Comparison of ENCODE assay signal across 21 mouse cellular contexts in the genomic region with DNA sequence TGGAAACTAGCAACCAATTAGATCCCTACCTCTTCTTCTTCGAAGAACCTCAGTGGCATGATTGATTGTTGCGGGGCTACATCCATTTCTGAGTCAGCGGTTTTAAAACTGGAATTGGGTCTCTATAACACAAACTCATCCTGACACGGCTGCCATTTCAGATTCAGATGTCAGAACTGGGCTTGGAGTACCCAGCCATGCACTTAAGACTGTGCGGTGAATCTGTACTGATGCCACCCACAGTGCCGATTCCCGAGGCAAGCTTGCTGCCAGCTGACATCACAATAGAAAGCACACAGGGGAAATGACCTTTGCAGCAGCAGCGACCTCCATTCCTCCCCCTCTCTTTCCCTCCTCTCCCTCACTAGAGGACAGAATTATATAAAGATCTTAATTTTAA. TPM values are rescaled to one million over a fixed set of nuclear protein-coding genes. Genes with fewer than 3 reads are reported as not detected.
DNase-seq lines count a peak whose midpoint lies in the region; ATAC-seq lines count a peak whose summit lies in the region.
"Had no signal": no experiment of that assay in that cellular context is flagged by ENCODE, and none has a peak within 500 bp of the region (broad histone marks: within the 10 kb centered on the region; RNA-seq: fewer than 3 reads in every experiment).

No protein-coding gene starts in this region.

- 40% methylated on average over 8 of the region's 8 CpGs for WGBS in hindbrain, embryonic 11.5 days
- WGBS in hindbrain, embryonic 13.5 days = 29% methylated on average over 8 of the region's 8 CpGs

- H3K4me2 ChIP-seq in hindbrain, embryonic 11.5 days (replicated peaks; ENCODE audit: low read depth, low read length) = no peak overlapping the region
- H3K4me2 ChIP-seq in hindbrain, embryonic 13.5 days = no peak overlapping the region
- H3K4me2 ChIP-seq: embryonic facial prominence, embryonic 15.5 days; heart, embryonic 11.5 days; heart, embryonic 15.5 days had no signal

- H3K4me3 ChIP-seq in hindbrain, embryonic 11.5 days (ENCODE audit: low read depth, low read length) = no peak overlapping the region
- no peak overlapping the region for H3K4me3 ChIP-seq in hindbrain, embryonic 13.5 days
- H3K4me3 ChIP-seq: embryonic facial prominence, embryonic 15.5 days; erythroblast, embryonic 14.5 days; forebrain, embryonic 10.5 days; heart, adult 2 months; heart, embryonic 15.5 days had no signal

- DNase-seq in embryo, embryonic 10 days (ENCODE audit: low spot score) = peak; percentile 32
- DNase-seq in embryo, embryonic 9.5 days (ENCODE audit: extremely low spot score) = no peak
- peak; percentile 17 for DNase-seq in hindbrain, embryonic 11.5 days (ENCODE audit: low spot score)
- DNase-seq in mesoderm, embryonic 11.5 days (ENCODE audit: low read depth, low spot score) = peak; percentile 26
- no peak for DNase-seq in frontal cortex, postnatal 10 days (ENCODE audit: low spot score in 2 of 2)
- DNase-seq: adrenal gland, postnatal 14 days; gastrocnemius, postnatal 14 days; heart, adult 2 months; heart, postnatal 14 days; kidney, adult 11 months had no signal

- no peaks in the 10 kb centered on the region for H3K9me3 ChIP-seq in hindbrain, embryonic 11.5 days (ENCODE audit: control insufficient read depth, low read length)
- H3K9me3 ChIP-seq in hindbrain, embryonic 13.5 days = no peaks in the 10 kb centered on the region
- H3K9me3 ChIP-seq: embryonic facial prominence, embryonic 15.5 days; forebrain, embryonic 10.5 days; heart, embryonic 15.5 days had no signal

- no peak overlapping the region for H3K9ac ChIP-seq in hindbrain, embryonic 11.5 days (ENCODE audit: low read depth, low read length)
- no peak overlapping the region for H3K9ac ChIP-seq in hindbrain, embryonic 13.5 days
- H3K9ac ChIP-seq: embryonic facial prominence, embryonic 15.5 days; heart, embryonic 15.5 days had no signal

- H3K4me1 ChIP-seq in hindbrain, embryonic 11.5 days (replicated peaks; ENCODE audit: control insufficient read depth, insufficient read depth, low read length) = no peaks in the 10 kb centered on the region
- peaks cover 9% of the 10 kb centered on the region; the same call in 1 of the 2 replicates for H3K4me1 ChIP-seq in hindbrain, embryonic 13.5 days (replicated peaks)
- H3K4me1 ChIP-seq: embryonic facial prominence, embryonic 15.5 days; heart, embryonic 15.5 days had no signal

- no peak for ATAC-seq in hindbrain, embryonic 11.5 days (ENCODE audit: low FRiP score)
- no peak for ATAC-seq in hindbrain, embryonic 13.5 days (ENCODE audit: low FRiP score)
- ATAC-seq: activated CD4-positive, CD25-positive, alpha-beta regulatory T cell, adult 4 months; forebrain, embryonic 14.5 days; hindbrain, postnatal 0 days; Patski had no signal

- no peaks in the 10 kb centered on the region for H3K36me3 ChIP-seq in hindbrain, embryonic 11.5 days (ENCODE audit: control insufficient read depth, insufficient read depth, low read length)
- no peaks in the 10 kb centered on the region for H3K36me3 ChIP-seq in hindbrain, embryonic 13.5 days
- H3K36me3 ChIP-seq: embryonic facial prominence, embryonic 15.5 days; forebrain, embryonic 10.5 days; heart, embryonic 15.5 days had no signal

- no peak overlapping the region for H3K27ac ChIP-seq in hindbrain, embryonic 11.5 days (ENCODE audit: low read depth, low read length)
- H3K27ac ChIP-seq in hindbrain, embryonic 13.5 days = no peak overlapping the region
- H3K27ac ChIP-seq: embryonic facial prominence, embryonic 15.5 days; forebrain, embryonic 10.5 days; heart, adult 2 months; heart, embryonic 15.5 days; hindbrain, postnatal 0 days had no signal

- H3K27me3 ChIP-seq in hindbrain, embryonic 11.5 days (ENCODE audit: control insufficient read depth, insufficient read depth, low read length) = no peaks in the 10 kb centered on the region
- no peaks in the 10 kb centered on the region for H3K27me3 ChIP-seq in hindbrain, embryonic 13.5 days
- H3K27me3 ChIP-seq: CH12.LX; embryonic facial prominence, embryonic 15.5 days; heart, embryonic 15.5 days had no signal

RNA-seq across cellular contexts. Expression of gene Tmem200c, which starts 47.6 kb away (rescaled TPM):
- 2.0 and 2.2 TPM in 2 replicates for polyA plus RNA-seq in hindbrain, embryonic 11.5 days (2014; fragmentation: Nextera tagmentation; extraction: Ambion mirVana)
- 1.9 and 2.3 TPM in 2 replicates for polyA plus RNA-seq in hindbrain, embryonic 13.5 days (2015; fragmentation: Nextera tagmentation; extraction: Ambion mirVana)
- polyA plus RNA-seq: activated CD4-positive, CD25-positive, alpha-beta regulatory T cell, adult 4 months; erythroblast, embryonic 14.5 days had no signal

Comparison
In these comparisons a context has a peak if more than half of its experiments do, and no peak if none do; other contexts are left out.
1. DNase-seq: peak in embryo, embryonic 10 days (single experiment), hindbrain, embryonic 11.5 days (single experiment) and mesoderm, embryonic 11.5 days (single experiment); none in embryo, embryonic 9.5 days (single experiment) and frontal cortex, postnatal 10 days (0 of 2).